Comparison of ENCODE assay signal across 7 mouse cellular contexts in the genomic region with DNA sequence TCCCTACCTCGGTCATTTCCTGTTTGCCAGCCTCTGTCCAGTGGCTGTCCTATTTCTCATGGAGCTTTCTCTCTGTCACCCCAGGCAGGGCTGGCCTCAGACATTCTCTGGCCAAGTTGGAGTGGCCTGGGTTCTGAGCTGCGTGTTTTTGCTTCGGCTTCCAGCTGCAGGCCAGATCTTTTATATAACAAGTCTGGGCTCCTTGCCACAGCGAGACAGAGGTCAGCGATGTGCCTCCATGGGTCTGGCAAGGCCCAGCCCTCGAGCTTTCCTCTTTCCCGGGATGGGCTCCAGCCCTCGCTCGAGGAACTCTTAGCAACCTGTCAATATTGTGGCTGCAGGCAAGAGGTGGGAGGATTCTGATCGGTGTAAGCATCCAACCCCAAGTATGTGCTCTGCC. TPM values are rescaled to one million over a fixed set of nuclear protein-coding genes. Genes with fewer than 3 reads are reported as not detected.
DNase-seq lines count a peak whose midpoint lies in the region.

No protein-coding gene starts in this region.

- DNase-seq in 3134 (ENCODE audit: extremely low read depth, insufficient read length, low spot score): peak; percentile 68
- peak; percentile 80 for DNase-seq in 3T3-L1 (ENCODE audit: low read depth, low spot score)
- DNase-seq in gastrocnemius, adult 8-10 months (ENCODE audit: low spot score in 2 of 2): peak; percentile 87 to 94
- peak; percentile 93 for DNase-seq in kidney, adult 11 months
- DNase-seq in left cerebral cortex, postnatal 25 days (ENCODE audit: low spot score in 2 of 2): peak; percentile 49 to 73
- DNase-seq in right cerebral cortex, postnatal 10 days (ENCODE audit: low spot score in 2 of 2): peak; percentile 79 to 84
- DNase-seq in embryo, embryonic 10.5 days (ENCODE audit: low spot score): no peak

- intact Hi-C loops in left cerebral cortex, postnatal 25 days (cut with DNase I): no loop called here

RNA-seq across cellular contexts. Expression of a gene that starts 18.9 kb away (rescaled TPM):
- 10 to 100 TPM; 49.1 to 55.1 (median 51.9) TPM for total RNA-seq in gastrocnemius, adult 8-10 months (2022)
- 10 to 100 TPM; 65.6 to 66.0 TPM for total RNA-seq in left cerebral cortex, postnatal 25 days (2021)

RNA-seq across cellular contexts. Expression of a gene that starts 28.8 kb away (rescaled TPM):
- total RNA-seq in gastrocnemius, adult 8-10 months (2022): 1 to 10 TPM; 1.4 to 2.6 (median 2.5) TPM
- total RNA-seq in left cerebral cortex, postnatal 25 days (2021): 1 to 10 TPM; 2.5 to 3.8 TPM

RNA-seq across cellular contexts. Expression of a gene that starts 48.3 kb away (rescaled TPM):
- 100 to 1,000 TPM; 183 to 223 (median 204) TPM for total RNA-seq in gastrocnemius, adult 8-10 months (2022)
- total RNA-seq in left cerebral cortex, postnatal 25 days (2021): 100 to 1,000 TPM; 183 to 188 TPM

RNA-seq across cellular contexts. Expression of a gene that starts 55.5 kb away (rescaled TPM):
- total RNA-seq in gastrocnemius, adult 8-10 months (2022): 10 to 100 TPM; 19.8 to 28.9 (median 24.2) TPM
- 10 to 100 TPM; 67.5 to 70.1 TPM for total RNA-seq in left cerebral cortex, postnatal 25 days (2021)
